ENCODE assay signal across 16 mouse cellular contexts in genomic region chr8:10173033-10173747, GRCm38 (mm10). TPM values are rescaled to one million over a fixed set of nuclear protein-coding genes. Genes with fewer than 3 reads are reported as not detected.
DNase-seq lines count a peak whose midpoint lies in the region; ATAC-seq and TF ChIP-seq lines count a peak whose summit lies in the region.
"Had no signal": no experiment of that assay in that cellular context is flagged by ENCODE, and none has a peak within 500 bp of the region (broad histone marks: within the 10 kb centered on the region; RNA-seq: fewer than 3 reads in every experiment).

No protein-coding gene starts in this region.

- no peak overlapping the region for H3K9ac ChIP-seq in forebrain, embryonic 12.5 days
- H3K9ac ChIP-seq in hindbrain, postnatal 0 days (replicated peaks; ENCODE audit: low read length) = no peak overlapping the region
- H3K9ac ChIP-seq in intestine, embryonic 16.5 days (ENCODE audit: low read depth, low read length) = no peak overlapping the region
- H3K9ac ChIP-seq: heart, embryonic 13.5 days; liver, embryonic 14.5 days had no signal

- H3K27me3 ChIP-seq in forebrain, embryonic 12.5 days = no peaks in the 10 kb centered on the region; the same call in 1 of the 2 replicates
- no peaks in the 10 kb centered on the region for H3K27me3 ChIP-seq in hindbrain, postnatal 0 days (ENCODE audit: insufficient read depth, low read length)
- no peaks in the 10 kb centered on the region for H3K27me3 ChIP-seq in intestine, embryonic 16.5 days (replicated peaks; ENCODE audit: control insufficient read depth, insufficient read depth, low read length)

- TF ChIP-seq CTCF in hindbrain, postnatal 0 days (IDR thresholded peaks at IDR 0.05; ENCODE audit: low read depth) = no peak

- no peaks in the 10 kb centered on the region for H3K36me3 ChIP-seq in forebrain, embryonic 12.5 days (replicated peaks)
- H3K36me3 ChIP-seq in hindbrain, postnatal 0 days (ENCODE audit: insufficient read depth, low read length) = no peaks in the 10 kb centered on the region
- no peaks in the 10 kb centered on the region for H3K36me3 ChIP-seq in intestine, embryonic 16.5 days (ENCODE audit: control insufficient read depth, insufficient read depth, low read length)
- H3K36me3 ChIP-seq: heart, embryonic 13.5 days had no signal

- peak; percentile 75 for DNase-seq in left cerebral cortex, postnatal 4 days
- DNase-seq in left cerebral cortex, postnatal 36 days (ENCODE audit: low spot score in 2 of 2) = no peak
- peak; percentile 62 for DNase-seq in hindbrain, postnatal 0 days (ENCODE audit: low spot score)
- peak; percentile 65 for DNase-seq in retina, embryonic 14.5 days (ENCODE audit: low spot score)
- no peak for DNase-seq in c-Kit-positive CD71-positive TER-119-positive erythroid progenitor cells, embryonic 14.5 days (ENCODE audit: low spot score)
- DNase-seq in gastrocnemius, postnatal 36 days = no peak
- DNase-seq: cerebellum, postnatal 25 days; gastrocnemius, adult 2 months; thymus, adult 18-20 months had no signal

- peaks cover 35% of the 10 kb centered on the region for H3K4me1 ChIP-seq in forebrain, embryonic 12.5 days
- H3K4me1 ChIP-seq in hindbrain, postnatal 0 days (ENCODE audit: insufficient read depth, low read length) = peaks cover 8% of the 10 kb centered on the region
- H3K4me1 ChIP-seq in intestine, embryonic 16.5 days (ENCODE audit: control insufficient read depth, insufficient read depth, low read length) = no peaks in the 10 kb centered on the region
- H3K4me1 ChIP-seq: heart, embryonic 13.5 days had no signal

- no peak overlapping the region for H3K4me2 ChIP-seq in forebrain, embryonic 12.5 days
- H3K4me2 ChIP-seq in hindbrain, postnatal 0 days (ENCODE audit: low read depth, low read length) = no peak overlapping the region
- H3K4me2 ChIP-seq in intestine, embryonic 16.5 days (ENCODE audit: low read depth, low read length) = no peak overlapping the region
- H3K4me2 ChIP-seq: heart, embryonic 13.5 days had no signal

- peak; percentile 64 for ATAC-seq in forebrain, embryonic 12.5 days (ENCODE audit: low FRiP score)
- peak; percentile 60; the same call in 1 of the 2 replicates for ATAC-seq in hindbrain, postnatal 0 days
- no peak for ATAC-seq in intestine, embryonic 16.5 days

- 32% methylated on average over 9 of the region's 9 CpGs for WGBS in forebrain, embryonic 12.5 days
- 27% methylated on average over 9 of the region's 9 CpGs for WGBS in hindbrain, postnatal 0 days
- WGBS in intestine, embryonic 16.5 days = 67% methylated on average over 9 of the region's 9 CpGs

- H3K4me3 ChIP-seq in forebrain, embryonic 12.5 days (replicated peaks) = no peak overlapping the region
- no peak overlapping the region for H3K4me3 ChIP-seq in hindbrain, postnatal 0 days (ENCODE audit: low read length)
- H3K4me3 ChIP-seq in intestine, embryonic 16.5 days (ENCODE audit: low read length) = no peak overlapping the region
- H3K4me3 ChIP-seq: erythroblast, embryonic 14.5 days; gastrocnemius, adult 2 months; heart, embryonic 13.5 days had no signal

- H3K27ac ChIP-seq in forebrain, embryonic 12.5 days = 0 out of 2 replicates have a peak overlapping the region, but pooled peaks have one; percentile 31
- peak overlapping the region; percentile 60; the same call in 1 of the 2 replicates for H3K27ac ChIP-seq in hindbrain, postnatal 0 days
- H3K27ac ChIP-seq in intestine, embryonic 16.5 days (ENCODE audit: low read length) = no peak overlapping the region
- H3K27ac ChIP-seq: gastrocnemius, adult 2 months; heart, embryonic 13.5 days; liver, embryonic 14.5 days had no signal

- H3K9me3 ChIP-seq in forebrain, embryonic 12.5 days = no peaks in the 10 kb centered on the region
- no peaks in the 10 kb centered on the region for H3K9me3 ChIP-seq in hindbrain, postnatal 0 days (ENCODE audit: low read length)
- H3K9me3 ChIP-seq in intestine, embryonic 16.5 days (ENCODE audit: control insufficient read depth, low read length) = no peaks in the 10 kb centered on the region
- H3K9me3 ChIP-seq: heart, embryonic 13.5 days had no signal

- intact Hi-C loops in left cerebral cortex, postnatal 4 days (cut with DNase I) = loop anchor here (10.0 kb wide), 1 partner anchor 222 kb away; no protein-coding TSS in a partner anchor
- intact Hi-C loops in left cerebral cortex, postnatal 36 days (cut with DNase I) = no loop called here
- intact Hi-C loops in gastrocnemius, postnatal 36 days (cut with DNase I) = no loop called here

RNA-seq across cellular contexts. Expression of gene Myo16, which starts 19.5 kb away (rescaled TPM):
- 100 to 1,000 TPM; 117 to 126 TPM for total RNA-seq in left cerebral cortex, postnatal 4 days (2021)
- 10 to 100 TPM; 31.3 to 39.1 TPM for total RNA-seq in left cerebral cortex, postnatal 36 days (2021)
- polyA plus RNA-seq in forebrain, embryonic 12.5 days (2016; fragmentation: Nextera tagmentation; extraction: Ambion mirVana) = 1.8 TPM in 2 replicates
- total RNA-seq in hindbrain, postnatal 0 days (2014; rRNA removed) = 71.2 and 71.8 TPM in 2 replicates
- 8.1 and 8.7 TPM in 2 replicates for polyA plus RNA-seq in hindbrain, postnatal 0 days (2015; fragmentation: Nextera tagmentation; extraction: Ambion mirVana)
- polyA plus RNA-seq in intestine, embryonic 16.5 days (2015; fragmentation: Nextera tagmentation; extraction: Ambion mirVana) = 0.02 and 0.11 TPM in 2 replicates
- total RNA-seq in gastrocnemius, postnatal 36 days (2021) = under 1 TPM; 0.31 to 0.86 TPM
- total RNA-seq: megakaryocyte progenitor cell, adult 5-6 weeks had no signal
- polyA plus RNA-seq: erythroblast, embryonic 14.5 days; small intestine, adult 2 months had no signal

Comparison
In these comparisons a context has a peak if more than half of its experiments do, and no peak if none do; other contexts are left out.
1. DNase-seq: peak in left cerebral cortex, postnatal 4 days (single experiment), hindbrain, postnatal 0 days (single experiment) and retina, embryonic 14.5 days (single experiment); none in left cerebral cortex, postnatal 36 days (0 of 2), c-Kit-positive CD71-positive TER-119-positive erythroid progenitor cells, embryonic 14.5 days (single experiment) and gastrocnemius, postnatal 36 days (0 of 2).
2. RNA of gene Myo16, which starts 19.5 kb away (total RNA-seq): 117 to 126 TPM in left cerebral cortex, postnatal 4 days, 71.2 to 71.8 TPM in hindbrain, postnatal 0 days and 31.3 to 39.1 TPM in left cerebral cortex, postnatal 36 days; 0.31 to 0.86 TPM in gastrocnemius, postnatal 36 days; every median in the first group is over 10 times any median in the second.